Mouse (Mus musculus): ENCODE results near the gene Hmx2.

DNA sequence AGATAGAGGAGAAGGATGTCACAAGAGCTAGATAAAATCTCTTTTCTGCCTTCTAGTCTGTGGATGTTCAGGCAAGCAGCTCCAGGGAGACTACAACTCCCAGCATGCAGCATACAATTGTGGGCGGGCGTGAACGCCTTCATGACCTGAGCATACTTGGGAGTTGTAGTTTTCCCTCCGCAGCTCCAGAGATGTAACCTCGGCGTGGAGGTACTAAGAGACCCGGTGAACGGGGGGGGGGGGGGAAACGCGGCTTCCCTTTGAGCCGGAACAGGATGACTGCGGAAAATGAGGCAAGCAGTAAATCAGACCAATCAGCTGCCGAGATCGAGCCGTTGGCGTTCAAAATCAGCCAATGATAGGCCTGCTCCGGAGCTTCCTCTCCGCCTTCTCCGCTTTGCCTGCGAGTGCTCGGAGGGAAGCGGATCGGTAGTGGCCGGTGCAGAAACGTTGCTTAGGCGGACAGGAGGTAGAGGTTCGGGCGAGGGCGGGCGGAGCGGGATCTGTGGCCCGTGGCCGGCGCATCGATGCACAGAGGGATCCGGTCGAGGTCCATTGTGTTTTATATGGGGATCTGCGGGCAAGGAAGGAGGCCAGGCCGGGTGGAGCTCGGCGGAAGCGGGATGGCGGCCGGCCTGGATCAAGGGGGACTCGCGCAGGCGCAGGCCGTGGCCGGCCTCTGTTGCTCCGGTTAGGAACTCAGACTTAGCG lies 11.6 kb downstream of the Hmx2 start, which contains the start of gene Bub3:
- no peak for TF ChIP-seq CTCF (IDR thresholded peaks at IDR 0.05; ENCODE audit: control insufficient read depth, insufficient read depth, insufficient replicate concordance, low read depth, low read length)
- TF ChIP-seq POLR2A (IDR thresholded peaks at IDR 0.05; ENCODE audit: control insufficient read depth, low read depth, low read length): peak; percentile 90
